Mouse (Mus musculus) heart, embryonic 14.5 days (tissue): ENCODE data around the gene Nhlh2. TPM values are rescaled to one million over a fixed set of nuclear protein-coding genes. Genes with fewer than 3 reads are reported as not detected.

Experiments used
- ATAC-seq: fragments of 200-750 bp; cut with Nextera tagmentation; 2 replicates; pipeline ENCODE4 v1.8.0; 2017; ENCODE audit warnings: low read depth, moderate TSS enrichment; ENCODE audit not compliant: insufficient number of reproducible peaks, insufficient read depth, low FRiP score
- H3K27ac ChIP-seq, 2 experiments: fragments of 200-500 bp in 1 of 2; fragments of 300-500 bp in 1 of 2; sonication (generic) in 1 of 2; replicated peaks in 1 of 2; 2 replicates each; pipeline ENCODE4 v1.5.1; 2012 to 2014; ENCODE audit warnings: low read depth in 2 of 2, low read length in 2 of 2, control low read depth in 1 of 2, mild to moderate bottlenecking in 1 of 2, mixed read lengths in 1 of 2; ENCODE audit not compliant: control insufficient read depth in 1 of 2, insufficient read depth in 1 of 2
- H3K27me3 ChIP-seq: fragments of 300-500 bp; sonication (generic); 2 replicates; pipeline ENCODE4 v1.6.1; 2014; ENCODE audit warnings: mild to moderate bottlenecking, low read length, control low read depth; ENCODE audit not compliant: control insufficient read depth, insufficient read depth
- H3K36me3 ChIP-seq: fragments of 300-500 bp; sonication (generic); 2 replicates; pipeline ENCODE4 v1.6.1; 2014; ENCODE audit warnings: mild to moderate bottlenecking, control low read depth, low read length, mixed read lengths; ENCODE audit not compliant: control insufficient read depth, insufficient read depth
- H3K4me1 ChIP-seq, 2 experiments: fragments of 200-500 bp in 1 of 2; fragments of 300-500 bp in 1 of 2; sonication (generic) in 1 of 2; 2 replicates each; pipeline ENCODE4 v1.6.1; 2012 to 2014; ENCODE audit warnings: low read length in 2 of 2, control low read depth in 1 of 2, mixed read lengths in 1 of 2; ENCODE audit not compliant: control insufficient read depth in 2 of 2, insufficient read depth in 2 of 2
- H3K4me2 ChIP-seq: fragments of 300-500 bp; sonication (generic); 2 replicates; pipeline ENCODE4 v1.6.1; 2014; ENCODE audit warnings: mild to moderate bottlenecking, low read length
- H3K4me3 ChIP-seq, 2 experiments: fragments of 200-500 bp in 1 of 2; fragments of 300-500 bp in 1 of 2; sonication (generic) in 1 of 2; 2 replicates each; pipeline ENCODE4 v1.5.1; 2012 to 2014; ENCODE audit warnings: low read length in 2 of 2, mild to moderate bottlenecking in 2 of 2, control low read depth in 1 of 2, low read depth in 1 of 2, moderate library complexity in 1 of 2; ENCODE audit not compliant: control insufficient read depth in 1 of 2, insufficient read depth in 1 of 2
- H3K9ac ChIP-seq: fragments of 300-500 bp; sonication (generic); 2 replicates; pipeline ENCODE4 v1.6.1; 2014; ENCODE audit warnings: mild to moderate bottlenecking, low read length
- H3K9me3 ChIP-seq: fragments of 300-500 bp; sonication (generic); 2 replicates; pipeline ENCODE4 v1.6.1; 2016; ENCODE audit warnings: low read length, control low read depth; ENCODE audit not compliant: control insufficient read depth
- WGBS: fragments of 180-500 bp; shearing (Covaris S2); extraction: QIAGEN DNeasy Blood & Tissue Kit; methylation state at CpG from one replicate; pipeline ENCODE4 v1.1.7; 2014; 5-methylcytosine and 5-hydroxymethylcytosine counted together
- polyA plus RNA-seq: library from polyadenylated mRNA; unstranded; fragments of >200 nt; fragmentation: Nextera tagmentation; extraction: Ambion mirVana; gene quantifications from 2 replicates; pipeline ENCODE4 v1.2.1, GENCODE M21; 2014

The Nhlh2 gene
- polyA plus RNA-seq, 1 experiment from 2014 or later, result not detected

DNA sequence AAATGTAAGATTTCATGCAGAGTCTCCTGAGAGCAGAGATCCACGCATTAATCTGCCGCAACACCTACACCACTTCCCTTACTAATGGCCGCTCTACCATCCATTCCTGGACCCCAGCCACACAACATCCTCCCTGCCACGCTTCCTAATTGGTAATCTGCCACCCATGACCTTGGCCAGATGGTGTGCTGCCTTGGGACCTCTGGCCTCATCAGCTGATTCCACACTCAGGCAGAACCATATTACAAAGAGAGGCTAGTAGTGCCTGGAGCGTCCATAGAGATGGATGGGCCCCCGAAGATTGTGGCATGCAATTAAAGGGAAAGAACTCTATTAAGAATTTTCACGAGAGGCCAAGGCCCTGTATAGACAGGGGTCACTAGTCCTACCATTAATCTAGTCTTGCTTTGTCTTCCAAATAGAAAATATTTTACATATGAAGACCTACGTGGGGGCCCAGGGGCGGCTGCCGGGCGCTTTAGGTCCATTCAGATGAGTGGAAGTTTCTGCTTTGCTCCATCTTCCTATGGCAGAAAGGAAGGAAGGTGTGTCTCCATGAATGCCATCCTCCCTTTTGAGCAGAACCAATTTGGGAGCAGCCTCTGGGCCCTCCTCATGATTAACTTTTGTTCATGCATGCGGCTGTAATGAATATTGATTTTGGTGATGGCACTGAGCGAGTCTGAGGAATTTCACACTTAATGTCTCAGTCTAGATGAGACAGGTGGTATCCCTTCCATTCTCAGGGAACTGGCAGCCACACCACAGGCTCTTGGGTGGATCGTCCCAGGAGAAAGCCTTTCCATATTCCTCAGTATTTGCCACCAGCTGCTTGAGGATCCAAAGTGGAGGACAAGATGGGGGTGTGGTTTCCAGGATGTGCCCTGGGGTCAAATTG is 39.6 kb downstream of the Nhlh2 start:
- Histone ChIP-seq H3K9ac (no peak overlapping the region), H3K36me3 (no peaks in the 10 kb centered on the region), H3K4me2 (no peak overlapping the region), H3K4me3 (no peak overlapping the region), H3K4me1 (no peaks in the 10 kb centered on the region), H3K9me3 (no peaks in the 10 kb centered on the region), H3K27ac (no peak overlapping the region), H3K27me3 (no peaks in the 10 kb centered on the region)
- ATAC-seq, result no peak
- WGBS, result 84% methylated on average over 14 of the region's 14 CpGs

DNA sequence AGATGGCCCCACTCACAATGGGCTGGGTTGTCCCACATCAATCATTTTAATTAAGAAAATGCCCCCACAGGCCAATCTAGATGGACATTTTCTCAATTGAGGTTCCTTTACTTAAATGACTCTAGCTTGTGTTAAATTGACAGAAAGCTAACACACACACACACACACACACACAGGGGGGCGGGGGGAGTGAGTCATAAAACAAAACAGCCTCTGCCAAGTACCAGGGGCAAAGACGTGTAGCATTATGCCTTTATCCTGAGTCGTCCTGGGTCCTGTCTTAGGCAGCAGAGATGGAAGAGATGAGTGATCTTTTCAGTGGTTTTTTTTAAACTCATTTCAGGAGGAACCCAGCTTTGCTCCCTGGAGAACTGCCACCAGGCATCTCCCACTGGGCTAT is 42.2 kb downstream of the Nhlh2 start:
- H3K27me3 ChIP-seq, result no peaks in the 10 kb centered on the region
- H3K4me1 ChIP-seq, result no peaks in the 10 kb centered on the region; a peak in 1 of 4 replicates
- no peak overlapping the region for H3K27ac ChIP-seq
- no peak overlapping the region for H3K9ac ChIP-seq
- H3K4me2 ChIP-seq, result no peak overlapping the region
- H3K36me3 ChIP-seq, result no peaks in the 10 kb centered on the region
- ATAC-seq, result no peak
- 42% methylated on average over 3 of the region's 3 CpGs for WGBS
- H3K9me3 ChIP-seq, result no peaks in the 10 kb centered on the region
- H3K4me3 ChIP-seq, result no peak overlapping the region

DNA sequence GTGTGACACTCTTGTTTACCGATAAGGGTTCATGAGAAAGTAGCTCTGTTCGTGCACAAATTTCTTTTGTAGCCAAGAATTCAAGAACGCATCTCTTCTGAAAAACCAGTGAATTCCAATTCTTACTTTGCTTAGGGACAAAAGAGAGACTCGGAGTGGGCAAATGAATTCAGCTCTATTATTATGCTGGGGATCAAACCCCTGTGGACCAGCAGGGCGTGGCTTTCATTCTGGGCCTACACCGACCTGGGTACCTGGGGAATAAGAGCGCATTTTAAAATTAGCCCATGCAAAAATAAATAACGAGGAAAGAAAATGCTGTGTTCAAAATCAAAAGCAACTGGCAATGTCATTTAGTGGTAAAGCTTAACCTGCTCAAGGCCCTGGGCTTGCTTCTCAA is 43.4 kb downstream of the Nhlh2 start:
- H3K4me1 ChIP-seq, result peaks cover 0 to 5% of the 10 kb centered on the region in 2 experiments; a peak in 2 of 4 replicates
- no peak overlapping the region for H3K4me3 ChIP-seq
- H3K4me2 ChIP-seq, result no peak overlapping the region
- H3K36me3 ChIP-seq, result no peaks in the 10 kb centered on the region
- no peaks in the 10 kb centered on the region for H3K9me3 ChIP-seq
- H3K27ac ChIP-seq, result no peak overlapping the region
- H3K27me3 ChIP-seq, result no peaks in the 10 kb centered on the region
- WGBS, result 54% methylated on average over 8 of the region's 8 CpGs
- no peak for ATAC-seq
- no peak overlapping the region for H3K9ac ChIP-seq

DNA sequence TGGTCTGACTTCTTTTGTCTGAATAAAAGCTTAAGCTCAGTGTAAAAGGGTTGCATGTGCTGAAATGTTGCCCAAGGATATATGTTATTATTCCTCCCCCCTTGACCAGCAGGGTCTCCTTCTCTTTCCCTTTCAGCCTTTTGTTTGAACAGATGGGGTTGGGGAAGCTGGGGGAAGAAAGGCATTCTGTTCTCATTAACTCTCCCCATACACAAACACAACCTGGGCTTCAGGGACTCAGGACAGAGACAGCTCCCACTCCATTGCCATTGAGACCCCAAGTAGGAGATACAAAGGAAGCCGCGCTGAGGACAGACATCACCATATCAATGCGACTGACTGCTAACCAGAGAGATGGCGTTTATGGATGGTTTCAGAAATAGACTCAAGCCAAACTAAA is 46.0 kb downstream of the Nhlh2 start:
- Histone ChIP-seq H3K4me3 (no peak overlapping the region), H3K36me3 (no peaks in the 10 kb centered on the region), H3K9me3 (no peaks in the 10 kb centered on the region), H3K4me2 (no peak overlapping the region), H3K9ac (no peak overlapping the region), H3K4me1 (peaks cover 0 to 11% of the 10 kb centered on the region in 2 experiments; a peak in 3 of 4 replicates), H3K27ac (no peak overlapping the region), H3K27me3 (no peaks in the 10 kb centered on the region)
- ATAC-seq, result no peak
- 67% methylated on average over 4 of the region's 4 CpGs for WGBS

DNA sequence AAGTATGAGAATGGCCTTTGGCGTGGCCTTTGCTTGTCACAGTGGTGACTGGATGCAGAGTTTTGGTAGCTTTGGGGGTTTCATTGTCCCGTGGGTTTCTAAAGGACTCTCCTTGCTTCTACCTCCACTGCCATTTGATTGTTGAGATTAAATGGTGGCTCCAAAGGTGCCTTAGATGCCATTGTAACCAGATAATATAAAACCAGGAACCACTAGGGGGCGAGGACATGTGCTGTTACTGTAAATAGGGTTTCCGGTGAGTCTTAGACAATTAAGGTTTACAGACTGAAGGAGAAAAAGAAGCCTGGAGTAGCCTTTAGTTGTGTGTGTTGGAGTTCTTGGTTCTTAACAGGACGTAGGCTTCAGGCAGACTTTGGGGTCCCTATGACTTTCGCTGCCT is 50.2 kb downstream of the Nhlh2 start:
- no peaks in the 10 kb centered on the region for H3K27me3 ChIP-seq
- no peak overlapping the region for H3K4me3 ChIP-seq
- no peaks in the 10 kb centered on the region for H3K36me3 ChIP-seq
- H3K4me2 ChIP-seq, result no peak overlapping the region
- no peak for ATAC-seq
- WGBS, result 66% methylated on average over 6 of the region's 6 CpGs
- H3K27ac ChIP-seq, result no peak overlapping the region
- H3K9me3 ChIP-seq, result no peaks in the 10 kb centered on the region
- no peak overlapping the region for H3K9ac ChIP-seq
- H3K4me1 ChIP-seq, result peaks cover 18 to 45% of the 10 kb centered on the region in 2 experiments

DNA sequence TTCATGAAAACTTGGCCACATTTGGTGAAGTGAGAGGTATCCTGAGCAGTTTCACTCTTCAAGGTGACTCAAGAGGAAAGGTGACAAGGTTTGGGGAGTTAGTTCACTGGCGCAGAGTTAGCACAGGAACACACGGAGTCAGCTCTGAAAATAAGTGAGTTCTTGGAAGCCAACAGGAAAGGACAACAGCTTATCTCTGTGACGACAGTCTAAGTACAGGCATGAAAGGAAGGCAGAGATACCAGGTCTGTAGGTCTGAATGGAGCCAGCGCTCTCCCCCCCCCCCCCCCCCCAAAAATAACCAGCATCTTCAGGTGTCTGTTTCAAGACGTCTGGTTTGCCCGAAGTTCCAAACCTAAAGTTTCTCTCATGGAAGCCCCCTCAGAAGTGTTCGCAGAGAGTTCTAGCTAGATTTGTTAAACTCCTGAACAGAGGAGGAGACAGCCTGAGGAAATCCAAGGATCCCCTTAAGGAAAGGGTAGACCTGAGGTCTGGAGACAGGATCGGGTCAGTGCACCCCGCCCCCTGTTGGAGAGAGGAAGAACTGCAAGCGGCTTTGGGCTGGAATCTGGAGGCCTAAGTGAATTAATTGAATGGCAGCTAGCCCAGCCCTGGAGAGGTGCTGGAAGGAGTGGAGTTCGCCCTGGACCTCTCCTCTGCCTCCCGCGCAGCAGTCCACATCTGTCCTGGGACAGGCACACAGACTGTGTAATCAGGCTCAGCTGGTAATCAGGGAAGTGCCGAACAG is 52.2 kb downstream of the Nhlh2 start:
- 16% methylated on average over 14 of the region's 14 CpGs for WGBS
- peaks cover 21 to 46% of the 10 kb centered on the region in 2 experiments for H3K4me1 ChIP-seq
- peak overlapping the region; percentile 19 for H3K4me2 ChIP-seq
- H3K27ac ChIP-seq, result 0 out of 4 replicates have a peak overlapping the region, but pooled peaks of 1 of the 2 experiments have one; percentile 3
- H3K36me3 ChIP-seq, result no peaks in the 10 kb centered on the region
- H3K9me3 ChIP-seq, result no peaks in the 10 kb centered on the region
- H3K4me3 ChIP-seq, result no peak overlapping the region
- H3K27me3 ChIP-seq, result no peaks in the 10 kb centered on the region
- no peak overlapping the region for H3K9ac ChIP-seq
- ATAC-seq, result peak; percentile 57; the same call in 1 of the 2 replicates

DNA sequence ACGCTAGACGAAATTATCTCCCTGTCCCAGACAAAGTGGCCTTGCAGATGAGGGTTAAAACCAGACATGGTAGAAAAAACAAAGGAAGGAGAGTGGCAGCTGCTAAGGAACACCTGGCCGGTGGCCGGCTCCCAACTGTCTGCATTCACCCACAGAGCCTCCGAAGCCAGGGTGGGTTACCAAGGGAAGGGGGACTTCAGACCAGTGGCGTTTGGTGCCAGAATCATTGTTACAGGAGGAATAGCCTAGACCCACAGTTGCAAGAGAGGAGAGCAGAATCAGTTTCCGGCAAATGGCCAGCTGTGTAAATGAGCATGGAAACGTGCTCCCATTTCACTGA is 52.8 kb downstream of the Nhlh2 start:
- H3K36me3 ChIP-seq, result no peaks in the 10 kb centered on the region
- WGBS, result 28% methylated on average over 8 of the region's 8 CpGs
- no peaks in the 10 kb centered on the region for H3K27me3 ChIP-seq
- no peaks in the 10 kb centered on the region for H3K9me3 ChIP-seq
- H3K4me1 ChIP-seq, result peaks cover 21 to 43% of the 10 kb centered on the region in 2 experiments
- peak overlapping the region; percentile 3 to 33; a peak in 2 of 4 replicates for H3K27ac ChIP-seq
- H3K4me3 ChIP-seq, result no peak overlapping the region
- peak overlapping the region; percentile 19 for H3K4me2 ChIP-seq
- no peak overlapping the region for H3K9ac ChIP-seq
- no peak for ATAC-seq
